Mouse (Mus musculus) inflammation-experienced regulatory T-cells, adult 6 months (primary cell): ENCODE results near the gene Emp2. TPM values are rescaled to one million over a fixed set of nuclear protein-coding genes. Genes with fewer than 3 reads are reported as not detected.
"Not testable (repeated sequence)": the region's sequence is repeated elsewhere in the genome, so short reads cannot be mapped to it uniquely, and the experiment has no call there.

ENCODE experiments used
- ATAC-seq: one replicate; pipeline ENCODE4 v1.8.0; 2017
- polyA plus RNA-seq, 3 experiments: library from polyadenylated mRNA; unstranded; fragments of 100-300 nt; shearing (Covaris generic); gene quantifications; one replicate each; pipeline ENCODE4 v1.2.1; 2017

Gene Emp2
- polyA plus RNA-seq, 3 experiments from 2014 or later = 0.07 TPM; not detected in 2

DNA sequence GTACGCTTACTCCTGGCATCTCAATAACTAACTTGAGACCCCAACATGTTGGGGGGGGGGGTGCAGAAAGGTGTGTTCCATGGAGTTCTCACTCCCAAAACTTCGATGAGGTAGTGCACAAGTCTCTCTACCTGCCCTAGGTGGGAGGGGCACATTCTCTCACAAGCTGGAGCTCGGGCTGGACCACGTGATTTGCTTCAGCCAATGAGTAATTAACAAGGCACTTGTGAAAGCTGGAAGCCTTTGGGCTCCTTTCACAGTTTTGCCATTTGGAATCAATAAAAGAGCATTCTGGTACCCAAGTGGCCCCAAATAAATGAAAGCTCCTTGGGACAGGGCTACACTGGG is 3.4 kb upstream of the Emp2 start:
- ATAC-seq = no peak

DNA sequence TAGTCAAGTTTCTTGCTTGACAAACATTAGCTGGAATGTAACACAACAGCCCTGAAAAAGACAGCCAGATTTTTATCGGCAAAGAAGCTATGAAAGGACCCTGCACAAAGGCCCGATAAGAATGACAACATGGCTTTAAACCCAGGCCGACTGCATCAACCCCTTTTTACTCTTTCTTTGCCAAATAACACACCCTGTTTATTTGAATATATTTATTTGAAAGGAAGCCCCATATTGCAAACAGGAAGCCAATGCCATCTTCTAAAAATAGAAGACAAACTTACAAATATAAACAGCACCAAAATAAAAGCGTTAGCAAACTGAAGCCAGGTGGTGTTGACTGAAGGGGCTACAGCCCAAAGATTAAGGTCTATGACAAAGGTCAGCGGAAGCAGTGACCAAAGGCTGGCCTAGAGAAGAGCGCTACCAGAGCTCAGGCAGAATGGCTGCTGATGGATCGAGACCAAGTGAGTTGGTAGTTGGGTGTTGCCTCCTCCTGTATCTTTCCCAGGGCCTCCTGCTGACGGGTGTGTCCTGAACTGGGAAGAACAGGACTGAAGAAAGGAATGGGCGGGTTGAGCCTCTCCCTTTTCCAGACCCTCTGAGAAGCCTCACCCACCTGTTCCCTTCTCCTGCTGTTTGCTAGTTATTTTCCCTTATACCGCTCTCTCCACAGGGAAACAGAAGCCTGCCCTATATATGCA is 2.9 kb upstream of the Emp2 start:
- no peak for ATAC-seq

DNA sequence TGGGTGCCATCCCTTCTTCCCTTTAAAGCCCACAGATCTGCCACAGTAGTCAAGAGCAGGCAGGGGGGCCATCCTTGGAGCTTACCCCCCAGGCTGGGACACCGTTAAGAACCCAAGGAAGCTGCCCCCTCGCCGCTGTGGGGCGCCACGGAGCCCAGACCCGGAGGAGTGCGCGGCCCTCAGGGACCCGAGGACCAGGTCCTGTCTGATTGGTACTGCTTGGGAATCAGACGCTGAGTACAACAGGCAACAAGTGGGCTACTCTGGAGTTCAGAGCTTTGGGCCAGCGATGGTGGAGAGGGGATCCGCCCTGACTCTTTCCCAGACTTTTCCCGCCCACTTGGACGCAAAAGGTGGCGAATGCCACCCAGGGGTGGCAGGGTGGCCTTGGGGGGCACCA is 542 bp downstream of the Emp2 start:
- no peak for ATAC-seq

DNA sequence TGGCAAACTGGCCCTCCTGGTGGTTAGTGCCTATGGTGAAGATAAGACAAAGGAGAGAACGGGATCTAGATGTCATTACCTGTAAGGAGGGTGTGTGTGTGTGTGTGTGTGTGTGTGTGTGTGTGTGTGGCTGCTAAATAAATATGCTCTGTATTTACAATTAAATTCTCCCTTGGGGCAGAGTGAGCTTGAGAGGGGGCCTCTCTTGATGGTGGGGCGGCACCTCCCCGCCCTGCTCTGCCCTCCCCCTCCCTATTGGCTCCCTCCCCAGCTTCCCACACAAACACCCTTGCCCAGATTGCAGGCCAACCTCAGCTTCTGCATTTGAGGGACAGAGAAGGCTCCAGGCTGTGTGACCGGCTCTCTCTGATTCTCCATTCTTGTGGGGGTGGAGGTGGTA is 1.8 kb downstream of the Emp2 start:
- ATAC-seq = no peak

DNA sequence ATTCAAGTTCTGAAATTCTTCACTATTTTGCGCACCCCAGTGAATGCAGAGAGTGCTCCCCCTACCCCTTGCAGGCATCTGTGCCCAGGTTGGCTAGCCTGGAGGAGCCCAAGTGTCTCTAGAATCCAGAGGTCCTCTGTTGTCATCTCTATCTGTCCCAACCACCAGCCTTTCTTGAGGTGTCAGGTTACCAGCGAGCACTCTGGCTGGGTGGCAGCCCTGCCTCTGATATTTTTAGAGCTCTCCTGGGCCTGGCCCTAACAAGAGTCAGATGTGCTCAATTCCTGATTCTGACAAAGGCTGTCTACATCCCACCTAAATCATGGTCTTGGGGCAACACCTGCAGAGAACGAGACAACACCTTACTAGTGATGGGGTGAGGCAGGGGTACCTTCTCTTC is 2.7 kb downstream of the Emp2 start:
- no peak for ATAC-seq

DNA sequence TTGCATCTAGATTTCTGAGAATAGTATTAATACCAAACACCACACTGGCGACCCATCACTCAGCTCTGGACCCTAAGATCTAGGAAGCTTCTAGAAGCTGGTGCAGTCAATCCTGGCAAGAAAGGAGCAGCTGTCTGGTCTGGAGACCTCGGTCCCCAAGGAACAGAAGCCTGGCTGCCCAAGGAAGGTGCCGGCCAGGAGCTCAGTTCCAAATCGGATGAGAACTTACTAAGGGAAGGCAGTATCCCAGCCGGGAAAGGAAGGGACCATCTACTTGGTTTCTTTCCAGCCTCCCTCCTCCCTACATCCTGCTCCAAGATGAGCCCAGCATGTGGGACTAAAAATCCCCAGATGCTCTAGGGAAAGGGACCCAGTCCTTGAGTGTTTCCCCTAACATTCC is 3.3 kb downstream of the Emp2 start:
- ATAC-seq = no peak

DNA sequence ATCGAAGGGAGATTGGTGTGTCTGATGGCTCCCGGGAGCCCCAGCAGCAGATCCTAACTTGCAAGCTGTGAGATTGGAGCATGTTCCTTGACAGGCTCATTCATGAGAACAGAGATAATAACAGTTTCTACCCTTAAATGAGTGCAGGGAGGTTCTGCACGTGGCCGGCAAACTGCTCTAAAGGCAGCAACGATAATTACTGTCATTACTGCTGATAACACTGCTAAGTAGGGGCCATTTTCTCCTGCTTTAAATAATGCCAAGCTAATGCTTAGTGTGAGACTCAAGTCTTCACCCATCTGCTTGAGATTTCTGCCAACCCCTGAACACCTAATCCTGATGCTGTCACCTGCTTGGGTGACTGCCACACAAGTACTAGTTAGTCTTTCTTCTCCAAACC is 6.4 kb downstream of the Emp2 start:
- no peak for ATAC-seq

DNA sequence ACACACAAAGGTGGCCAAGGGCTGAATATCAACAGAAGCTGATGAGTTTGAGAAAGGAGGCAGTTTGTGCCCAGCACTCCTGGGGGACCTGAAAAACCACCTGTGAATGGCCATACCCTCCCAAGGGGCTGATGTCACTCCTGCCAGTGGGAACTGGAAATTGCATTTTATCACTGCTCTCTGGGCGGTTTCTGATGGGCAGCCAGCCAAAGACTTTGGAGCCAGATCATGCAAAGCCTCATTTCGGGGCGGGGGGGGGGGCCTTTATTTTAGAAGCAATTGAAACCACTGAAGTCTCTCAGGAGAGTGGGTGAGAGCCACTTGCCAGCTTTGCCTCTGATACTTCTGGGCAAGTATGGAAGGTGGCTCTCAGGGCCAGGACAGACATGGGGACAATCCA is 7.7 kb downstream of the Emp2 start:
- no peak for ATAC-seq

DNA sequence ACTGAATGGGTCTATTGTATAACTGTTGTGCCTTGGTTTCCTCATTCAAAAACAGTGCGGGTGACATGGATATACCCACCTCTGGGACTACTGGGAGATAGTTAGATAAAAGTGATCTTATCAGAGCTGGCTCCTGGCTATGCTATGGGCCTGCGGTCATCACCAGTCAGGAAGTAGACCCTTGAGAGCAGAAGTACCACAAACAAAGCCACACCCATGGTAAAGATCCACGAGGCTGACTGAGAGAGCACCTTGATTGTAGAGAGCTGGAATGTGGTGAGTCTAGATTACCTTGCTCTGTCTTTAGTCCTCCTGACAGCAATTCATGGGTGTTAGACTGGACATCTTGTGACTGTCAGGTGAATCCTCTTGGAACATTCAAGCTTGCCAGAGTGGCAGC is 12.4 kb downstream of the Emp2 start:
- no peak for ATAC-seq

DNA sequence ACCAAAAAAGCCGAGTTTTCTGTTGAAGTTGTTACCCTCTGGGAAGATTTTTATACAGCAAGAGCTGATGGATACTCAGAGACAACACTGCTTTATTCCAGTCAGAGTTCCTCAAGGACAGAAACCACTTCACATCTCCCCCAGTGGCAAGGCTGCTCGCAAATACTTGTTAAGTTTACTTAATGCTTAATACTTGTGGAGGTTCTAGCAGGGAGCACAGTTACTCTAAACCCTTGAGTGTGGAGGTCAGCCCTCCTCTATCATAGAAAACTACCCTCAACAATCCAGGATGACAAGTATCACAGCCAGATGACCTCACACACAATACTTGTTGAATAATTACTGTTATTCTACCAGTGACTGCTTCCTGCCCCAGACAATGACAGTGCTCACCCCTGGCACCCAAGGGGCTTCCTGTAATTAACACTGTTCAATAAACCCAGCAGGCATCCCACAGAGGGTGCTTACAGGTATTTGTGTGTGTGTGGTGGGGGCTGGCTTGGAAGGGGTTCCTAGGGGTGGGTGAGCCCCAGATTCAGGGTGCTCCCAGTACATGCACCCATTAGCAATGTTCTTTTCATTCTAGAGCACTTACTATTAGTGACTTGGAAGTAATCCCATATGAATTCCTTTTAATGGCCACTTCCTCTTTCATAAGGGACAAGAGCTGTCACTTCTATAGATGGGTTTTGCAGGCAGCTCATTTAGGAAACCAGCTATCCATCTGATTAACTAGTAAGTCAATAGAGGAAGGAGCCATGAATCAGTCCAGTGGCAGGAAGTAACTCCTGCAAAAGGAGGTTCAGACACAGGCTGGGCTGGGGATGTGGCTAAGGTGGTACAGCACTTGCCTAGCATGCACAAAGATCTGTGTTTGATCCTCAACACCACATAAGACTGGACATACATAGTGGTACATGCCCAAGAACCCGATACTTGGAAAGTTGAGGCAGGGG is 13.3 kb downstream of the Emp2 start:
- ATAC-seq = no peak

DNA sequence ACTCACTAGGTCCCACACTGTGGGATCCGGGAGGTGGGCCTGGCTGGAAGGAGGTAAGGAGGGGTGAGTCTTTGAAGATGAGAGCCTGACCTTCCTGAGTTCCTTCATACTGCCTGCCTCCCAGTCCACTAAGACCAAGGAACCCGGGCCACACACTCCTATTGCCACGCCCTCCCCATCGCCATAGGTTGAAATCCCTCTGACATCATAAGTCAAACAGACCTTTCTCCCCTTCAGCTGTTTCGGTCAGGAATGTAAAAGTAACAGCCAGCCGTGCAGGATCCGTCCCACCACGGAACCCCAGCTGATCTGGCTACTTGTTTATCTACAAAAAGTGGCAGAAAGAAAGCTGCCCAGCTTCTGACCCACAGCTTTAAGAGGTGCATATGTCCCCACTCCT is 14.1 kb downstream of the Emp2 start:
- ATAC-seq = no peak

DNA sequence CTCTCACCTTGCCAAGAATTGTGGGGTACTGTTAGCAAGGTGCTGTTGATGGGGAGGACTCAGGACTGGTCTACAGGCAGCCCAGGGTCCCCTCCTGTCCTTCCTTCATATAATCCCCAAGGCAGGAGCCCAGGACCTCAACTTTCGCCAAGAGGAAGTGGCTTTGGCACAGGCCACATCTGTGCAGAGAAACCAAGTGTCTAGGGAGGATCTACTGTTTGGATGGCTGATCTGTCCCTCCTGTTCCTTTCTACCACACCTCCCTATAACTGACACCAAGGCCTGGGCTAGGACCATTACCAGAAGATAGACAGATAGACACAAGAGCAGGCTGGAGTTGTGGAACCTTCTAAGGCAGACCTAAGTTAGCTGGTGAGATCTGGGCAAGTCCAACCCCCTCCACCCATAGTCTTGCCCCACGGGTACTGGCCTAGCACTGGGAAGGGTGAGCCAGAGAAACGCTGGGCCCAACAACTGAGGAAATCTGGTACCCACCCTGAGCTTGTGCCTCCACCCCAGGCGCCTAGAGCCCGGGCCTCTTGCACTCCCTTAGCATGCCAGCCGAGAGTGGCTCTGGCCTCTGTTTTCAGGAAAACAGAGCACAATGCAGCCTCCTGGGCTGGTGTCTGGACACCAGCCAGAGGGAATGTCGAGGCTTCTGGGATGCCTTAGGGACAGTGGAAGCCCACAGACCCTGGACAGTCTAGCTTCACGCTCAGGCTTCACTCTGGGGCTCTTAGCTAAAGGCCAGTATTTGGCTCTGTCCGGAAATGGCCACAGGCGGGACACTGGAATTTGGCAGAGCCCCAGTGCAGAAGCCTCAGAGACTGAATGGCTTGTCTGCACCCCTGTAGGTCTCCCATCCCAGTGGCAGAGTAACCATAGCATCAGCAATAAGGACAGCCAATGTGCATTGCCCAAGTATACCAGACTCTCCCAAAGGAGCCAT is 15.8 kb downstream of the Emp2 start:
- ATAC-seq = no peak

DNA sequence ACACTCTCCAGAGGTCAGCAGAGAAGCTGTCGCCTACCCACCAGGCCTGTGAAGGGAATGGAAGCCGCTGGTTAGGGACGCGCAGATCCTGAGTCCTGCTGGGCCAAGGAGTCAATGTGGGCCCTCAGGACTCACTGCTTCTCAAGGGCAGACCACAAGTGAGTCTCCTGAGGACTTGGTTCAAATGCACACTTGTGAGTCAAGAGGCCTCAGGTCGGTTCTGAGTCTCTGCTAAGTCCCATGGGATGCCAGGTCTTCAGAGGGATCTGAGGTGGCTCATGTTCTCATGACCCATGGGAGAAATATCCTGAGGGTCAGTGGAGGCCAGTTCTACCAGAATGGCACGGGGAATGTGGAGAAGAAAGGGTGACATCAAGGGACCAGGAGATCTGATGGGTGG is 25.7 kb downstream of the Emp2 start:
- no peak for ATAC-seq

DNA sequence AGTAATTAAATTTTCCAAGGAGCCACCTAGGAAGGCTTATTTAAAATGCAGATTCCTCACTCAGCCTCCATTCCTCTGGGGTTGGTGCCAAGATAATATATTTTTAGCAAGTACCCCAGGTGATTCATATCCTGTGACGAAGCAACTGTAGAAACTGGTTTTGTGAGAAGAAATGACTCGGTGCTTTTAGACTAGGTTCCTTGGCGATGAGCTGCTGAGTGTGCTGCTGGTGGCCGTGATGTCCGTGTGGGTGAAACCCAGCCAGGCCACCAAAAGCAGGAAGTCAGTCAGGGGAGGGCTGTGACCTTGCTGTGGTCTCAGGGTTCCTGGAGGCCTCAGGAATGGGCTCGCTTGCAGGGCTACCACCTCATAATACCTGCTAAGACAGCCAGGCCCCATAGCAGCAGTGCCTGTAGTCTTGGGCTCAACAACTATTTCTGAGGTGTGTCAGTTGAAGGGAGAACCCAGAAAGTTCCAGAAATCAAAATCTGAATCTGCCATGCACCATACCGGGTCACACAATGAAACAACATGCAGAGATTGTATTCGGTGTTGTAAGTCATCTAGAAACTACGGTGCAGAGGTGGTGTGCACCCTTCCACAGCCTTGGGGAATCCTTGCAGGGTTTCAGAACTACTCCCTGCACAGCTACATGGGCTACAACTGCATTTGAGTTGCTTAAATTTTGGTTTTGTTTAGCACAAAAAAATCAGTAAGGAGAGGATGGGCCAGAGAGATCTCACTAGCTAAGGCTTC is 27.1 kb downstream of the Emp2 start:
- ATAC-seq = no peak

DNA sequence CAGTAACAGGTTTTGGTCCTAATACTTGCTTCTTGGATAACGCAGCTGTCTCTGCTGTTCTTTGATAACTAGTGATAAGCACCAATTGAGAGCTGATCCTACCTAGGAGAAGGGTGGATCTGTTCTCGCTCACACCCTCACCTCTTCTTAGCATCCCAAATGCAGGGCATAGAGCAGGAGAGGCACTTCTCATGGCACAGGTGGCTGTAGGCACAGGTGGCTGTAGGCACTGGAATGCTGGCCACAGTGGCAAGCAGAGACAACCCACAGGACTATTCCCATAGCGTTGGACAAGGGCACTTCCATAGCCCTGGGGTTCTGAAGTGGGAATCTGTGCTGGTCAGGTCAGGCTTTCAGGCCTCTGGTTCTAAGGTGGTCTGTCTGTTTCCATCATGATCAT is 31.9 kb downstream of the Emp2 start:
- ATAC-seq = no peak

DNA sequence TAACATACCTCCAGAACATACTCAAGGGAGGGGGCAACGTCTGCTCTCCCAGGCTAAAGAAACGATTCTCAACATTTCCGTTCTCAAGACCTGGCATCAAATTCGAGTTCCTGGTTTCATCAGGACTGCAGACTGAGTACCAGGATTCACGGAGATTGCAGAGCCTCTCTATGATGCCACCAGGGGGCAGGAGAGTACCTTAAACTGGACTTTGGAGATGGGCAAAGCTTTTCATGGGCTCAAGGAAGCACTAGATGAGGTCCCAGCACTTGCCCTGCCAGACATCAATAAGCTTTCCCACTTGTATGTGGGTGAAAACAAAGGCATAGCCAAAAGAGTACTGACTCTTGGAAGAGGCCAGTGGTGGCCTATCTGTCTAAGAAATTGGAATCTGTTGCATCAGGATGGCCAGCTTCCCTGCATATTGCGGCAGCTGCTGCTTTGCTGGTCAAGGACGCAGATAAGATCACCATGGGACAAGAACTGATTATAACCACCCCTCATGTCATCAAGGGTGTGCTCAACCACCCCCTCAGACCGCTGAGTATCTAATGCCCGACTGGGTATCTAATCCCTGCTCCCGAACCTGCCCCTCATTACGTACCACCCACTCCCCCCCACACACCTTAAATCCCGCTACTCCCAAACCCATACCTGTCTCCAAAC is 33.3 kb downstream of the Emp2 start:
- no peak for ATAC-seq

DNA sequence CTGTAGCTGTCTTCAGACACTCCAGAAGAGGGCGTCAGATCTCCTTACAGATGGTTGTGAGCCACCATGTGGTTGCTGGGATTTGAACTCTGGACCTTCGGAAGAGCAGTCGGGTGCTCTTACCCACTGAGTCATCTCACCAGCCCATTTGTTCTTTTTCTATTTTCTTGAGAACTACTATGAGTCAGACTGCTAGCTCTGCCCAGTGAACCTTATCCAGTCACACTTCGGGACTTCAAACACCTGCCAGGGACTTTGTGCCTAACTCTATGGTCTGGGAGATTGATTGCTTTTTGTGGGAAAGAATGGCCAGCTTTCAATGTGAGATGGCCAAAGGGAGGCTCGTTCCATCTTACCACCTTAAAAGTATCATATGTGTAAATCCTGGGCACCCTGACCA is 37.0 kb downstream of the Emp2 start:
- ATAC-seq = not testable (repeated sequence)

DNA sequence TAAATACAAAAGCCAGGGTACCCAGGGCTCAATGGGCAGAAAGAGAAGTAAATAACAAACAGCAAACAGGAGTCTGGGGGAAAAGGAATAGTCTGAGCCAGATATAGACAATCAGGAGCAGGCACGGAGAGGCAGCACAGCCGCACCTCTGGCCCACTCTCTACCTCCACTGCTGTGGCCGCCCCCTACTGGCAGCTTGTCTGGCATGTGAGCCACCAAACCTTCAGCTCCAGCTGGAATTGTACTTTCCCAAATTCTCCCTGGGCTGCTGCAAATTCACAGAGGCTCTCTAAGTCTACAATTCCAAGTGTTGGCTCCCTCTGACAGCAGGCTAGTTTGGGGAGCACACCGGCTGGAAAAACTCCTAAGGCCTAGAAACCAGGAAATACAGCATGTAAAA is 39.3 kb downstream of the Emp2 start:
- no peak for ATAC-seq

DNA sequence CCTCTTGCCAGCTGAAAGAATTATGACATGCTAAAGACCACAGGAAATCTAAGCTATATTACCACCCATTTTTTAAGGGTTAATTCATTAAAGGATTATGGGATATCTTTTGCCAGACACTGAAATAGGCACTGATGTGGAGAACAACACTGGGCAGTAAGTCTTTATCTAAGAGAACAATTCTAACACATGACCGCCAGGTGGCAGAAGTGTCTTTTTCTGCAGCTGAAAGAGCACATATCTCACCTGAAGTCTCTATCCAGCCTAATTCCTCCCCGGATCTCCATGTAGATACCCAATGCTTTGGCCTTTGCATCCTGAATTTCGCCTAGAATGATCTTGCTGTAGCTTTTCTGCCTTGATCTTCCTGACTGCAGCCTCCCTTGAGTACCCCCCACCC is 41.5 kb downstream of the Emp2 start:
- no peak for ATAC-seq

DNA sequence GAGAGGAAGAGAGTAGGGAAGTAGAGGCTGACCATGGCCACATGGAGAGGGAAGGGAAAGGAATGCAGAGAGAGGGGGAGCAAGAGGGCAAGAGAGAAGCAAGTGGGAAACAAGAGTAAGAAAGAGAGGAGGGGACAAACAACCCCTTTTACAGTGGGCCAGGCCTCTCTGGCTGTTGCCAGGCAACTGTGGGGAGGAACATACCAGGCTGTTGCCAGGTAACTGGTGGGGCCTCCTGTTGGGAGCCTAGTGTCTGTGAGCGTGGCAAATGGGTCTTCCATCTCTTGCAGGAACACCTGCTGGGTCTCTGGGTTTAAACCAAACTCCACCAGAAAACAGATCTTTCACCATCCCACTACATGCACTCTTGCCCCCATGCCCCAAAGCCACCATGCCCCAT is 59.8 kb downstream of the Emp2 start:
- no peak for ATAC-seq

DNA sequence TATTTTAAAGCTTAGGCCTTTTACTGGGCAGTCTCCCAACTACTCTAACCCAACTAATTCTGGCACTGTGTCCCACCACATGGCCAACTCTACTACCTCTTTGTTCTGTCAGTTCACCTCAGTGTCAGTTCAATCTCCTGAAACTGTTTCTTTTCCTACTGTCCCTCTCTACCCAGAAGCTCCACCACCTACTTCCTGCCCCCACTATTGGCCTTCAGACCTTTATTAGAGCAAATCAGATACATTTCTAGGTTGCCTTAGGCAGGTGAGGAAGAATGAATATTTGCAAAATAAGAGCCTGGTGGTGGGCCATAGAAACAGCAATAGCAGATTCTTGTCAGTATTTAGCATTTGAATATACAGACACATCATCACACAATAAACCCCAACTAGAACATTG is 77.2 kb downstream of the Emp2 start:
- ATAC-seq = no peak
